Mouse (Mus musculus) bone marrow, adult 2 months (tissue): ENCODE data around the gene Pdia6.

ENCODE experiments used
- CTCF ChIP-seq: fragments of 200-500 bp; IDR thresholded peaks from 2 replicates; pipeline ENCODE4 v1.5.1; 2011; ENCODE audit warnings: low read length, control low read depth; ENCODE audit not compliant: control insufficient read depth, insufficient read depth
- POLR2A ChIP-seq: fragments of 200-500 bp; IDR thresholded peaks from 2 replicates; pipeline ENCODE4 v1.6.1; 2011; ENCODE audit warnings: low read depth, mild to moderate bottlenecking, control low read depth, low read length, borderline replicate concordance; ENCODE audit not compliant: control insufficient read depth

DNA sequence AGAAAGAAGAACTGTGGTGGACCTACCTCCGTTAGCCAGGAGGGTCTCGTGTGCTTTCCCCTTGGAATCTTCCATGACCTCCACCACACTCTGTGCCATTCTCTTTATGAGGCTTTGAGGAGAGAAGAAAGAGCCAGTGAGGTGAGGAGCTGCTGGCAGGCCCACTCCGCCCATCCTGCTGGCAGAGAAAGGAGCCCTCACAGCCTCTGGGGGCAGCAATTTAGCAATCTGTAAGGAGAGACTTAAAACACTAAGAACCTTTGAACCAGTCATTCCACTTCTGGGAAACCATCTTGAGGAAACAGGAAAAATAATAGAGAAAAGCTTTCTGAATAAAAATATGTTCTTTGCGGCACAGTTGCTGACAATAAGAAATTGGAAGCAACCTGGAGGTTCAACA, 41.9 kb downstream of the Pdia6 start:
- TF ChIP-seq CTCF: no peak
- no peak for TF ChIP-seq POLR2A
